Mouse (Mus musculus): ENCODE results near the gene Cped1.

GRCm38 (mm10) chr6:22011546-22011945 is 25.8 kb downstream of the Cped1 start:
- no peak for TF ChIP-seq CTCF (IDR thresholded peaks at IDR 0.05; ENCODE audit: control insufficient read depth, insufficient read depth, insufficient replicate concordance, low read depth, low read length)
- TF ChIP-seq POLR2A (IDR thresholded peaks at IDR 0.05; ENCODE audit: control insufficient read depth, low read depth, low read length) = no peak
